Mouse (Mus musculus) G1E (cell line): Measurements from ENCODE around the gene Bdh1.

Source experiments
- CTCF ChIP-seq: IDR thresholded peaks from 2 replicates; pipeline ENCODE4 v1.5.1; 2012; ENCODE audit warnings: low read depth, low read length, inconsistent platforms, mixed read lengths
- GATA1 ChIP-seq: IDR thresholded peaks from 2 replicates; pipeline ENCODE4 v1.6.1; 2012; ENCODE audit warnings: borderline replicate concordance, low read length, inconsistent platforms, mixed read lengths
- POLR2AphosphoS5 ChIP-seq: IDR thresholded peaks from 2 replicates; pipeline ENCODE4 v1.6.1; 2012; ENCODE audit warnings: low read depth, low read length, inconsistent platforms; ENCODE audit not compliant: insufficient replicate concordance
- TAL1 ChIP-seq: conservative IDR thresholded peaks from 2 replicates; pipeline ENCODE4 v1.6.1; 2012; ENCODE audit warnings: low read depth, low read length, inconsistent platforms, mixed read lengths

- TF ChIP-seq CTCF (no peak), GATA1 (no peak), TAL1 (no peak), POLR2AphosphoS5 (no peak)
These were observed 38.4 kb downstream of the Bdh1 start for GRCm38 (mm10) chr16:31460506-31460905.
